Mouse (Mus musculus) lung, adult 2 months (tissue): ENCODE data around the gene Lrch3.

ENCODE experiments used
- CTCF ChIP-seq: fragments of 200-500 bp; IDR thresholded peaks from 2 replicates; pipeline ENCODE4 v1.5.1; 2011; ENCODE audit warnings: mild to moderate bottlenecking, low read length, control low read depth; ENCODE audit not compliant: insufficient read depth
- POLR2A ChIP-seq: fragments of 200-500 bp; IDR thresholded peaks from 2 replicates; pipeline ENCODE4 v1.6.1; 2011; ENCODE audit warnings: low read depth, mild to moderate bottlenecking, control low read depth, low read length, borderline replicate concordance; ENCODE audit errors: extremely low read depth

DNA sequence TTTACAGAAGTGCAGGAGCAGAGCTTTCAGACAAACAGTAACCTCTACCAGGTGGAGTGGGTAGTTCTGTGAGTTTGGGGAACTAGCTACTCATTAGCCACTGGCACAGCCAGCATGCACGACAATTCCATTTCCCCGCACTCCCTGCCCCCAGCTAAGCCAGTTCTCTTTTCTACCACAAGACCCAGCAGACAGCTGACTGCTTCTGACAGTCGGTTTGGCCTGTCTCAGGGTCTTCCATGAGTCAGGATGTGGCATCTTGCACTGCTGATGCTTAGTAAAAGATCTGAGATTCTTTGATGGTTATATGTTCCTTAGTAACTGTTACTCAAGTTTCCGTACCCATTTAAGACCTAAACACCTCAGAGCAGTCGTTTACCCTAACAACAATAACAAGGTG, 58.6 kb downstream of the Lrch3 start:
- TF ChIP-seq CTCF (no peak), POLR2A (no peak)
